Mouse (Mus musculus) kidney, adult 18-20 months (tissue): ENCODE measurements at regions not wholly inside any gene's neighbourhood (a gene's known extent, or its start where the extent isn't known, plus 50 kb on each side); places are given as distances from the start of the nearest gene placed in this dataset.
"Not testable (repeated sequence)": the region's sequence is repeated elsewhere in the genome, so short reads cannot be mapped to it uniquely, and the experiment has no call there.

Experiments
- DNase-seq: peaks from one replicate; pipeline ENCODE4 v3.0.0; 2021

DNA sequence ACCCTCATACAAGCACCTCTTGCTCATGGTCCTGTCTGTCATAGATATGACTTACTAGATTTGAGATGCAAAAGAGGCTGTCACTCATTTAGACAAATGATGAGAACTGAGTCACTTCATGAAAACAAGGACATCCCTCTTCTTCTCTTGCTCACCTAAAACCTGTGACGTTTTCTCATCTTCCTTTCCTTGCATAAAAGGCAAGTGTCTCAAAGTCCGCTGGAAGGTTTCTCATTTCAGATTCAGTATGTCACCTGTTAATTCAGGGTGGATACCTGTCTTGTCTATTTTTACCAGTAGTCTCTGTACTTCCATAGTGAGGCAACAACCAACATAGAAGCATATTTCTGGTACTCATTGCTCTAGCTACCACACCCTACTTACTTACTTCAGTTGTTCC lies 325.6 kb downstream of the Car8 start:
- DNase-seq = no peak

- DNase-seq = no peak
Observed at GRCm38 (mm10) chr4:7912675-7913074, 326.2 kb downstream of the Car8 start.

DNA sequence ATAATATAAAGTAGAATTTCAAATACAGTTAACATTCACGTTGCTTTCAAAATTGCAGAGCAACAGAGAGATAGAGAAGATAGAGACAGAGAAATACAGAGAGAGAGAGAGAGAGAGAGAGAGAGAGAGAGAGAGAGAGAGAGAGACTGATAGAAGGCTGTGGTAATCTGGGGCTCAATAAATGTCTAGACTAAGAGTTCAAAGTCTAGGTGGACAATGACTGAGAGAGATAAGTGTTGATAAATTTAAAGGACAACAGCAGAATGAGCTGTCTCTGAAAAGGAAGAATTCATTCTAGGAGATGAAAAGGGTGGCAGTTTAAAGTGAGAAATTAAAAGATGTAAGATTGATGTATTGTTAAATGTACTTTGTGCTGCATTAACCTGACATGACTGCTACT lies 335.7 kb downstream of the Car8 start:
- DNase-seq = no peak

GRCm38 (mm10) chr4:7894914-7895313 lies 343.9 kb downstream of the Car8 start:
- no peak for DNase-seq

DNA sequence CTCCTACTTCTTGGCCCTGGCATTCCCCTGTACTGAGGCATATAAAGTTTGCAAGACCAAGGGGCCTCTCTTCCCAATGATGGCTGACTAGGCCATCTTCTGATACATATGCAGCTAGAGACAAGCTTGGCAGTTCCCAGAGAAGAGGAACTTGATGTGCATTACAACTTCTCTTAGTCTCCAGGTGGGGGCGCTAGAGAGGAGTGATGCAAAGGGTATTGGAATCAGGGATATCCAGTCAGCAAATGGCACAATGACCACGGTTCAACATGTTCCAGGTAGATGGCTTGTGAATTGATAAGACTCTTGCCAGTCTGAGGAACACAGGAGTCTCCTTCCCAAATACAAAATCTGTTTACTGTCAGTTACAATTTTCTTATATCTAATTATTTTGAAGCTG lies 347.7 kb downstream of the Car8 start:
- no peak for DNase-seq

DNA sequence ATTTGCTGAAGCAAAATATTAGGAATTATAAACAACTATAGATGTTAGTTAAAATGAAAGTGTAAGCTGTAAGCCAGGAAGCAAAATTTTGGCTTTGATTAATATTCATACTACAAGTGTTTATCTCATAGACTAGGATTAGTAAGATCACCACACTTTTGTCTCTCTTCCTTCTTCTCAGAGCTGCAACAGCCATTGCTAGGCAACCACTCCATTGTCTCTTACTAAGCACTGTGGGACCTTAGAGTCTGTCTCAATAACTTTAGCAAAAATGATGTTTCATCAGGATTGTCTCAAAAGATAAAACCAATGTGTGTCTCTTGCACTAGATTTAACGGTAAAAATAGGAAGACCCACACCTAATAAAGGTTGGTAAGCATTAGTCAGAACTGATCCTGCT lies 384.3 kb downstream of the Car8 start:
- no peak for DNase-seq

GRCm38 (mm10) chr4:7853121-7853782 lies 385.6 kb downstream of the Car8 start:
- DNase-seq = no peak

DNA sequence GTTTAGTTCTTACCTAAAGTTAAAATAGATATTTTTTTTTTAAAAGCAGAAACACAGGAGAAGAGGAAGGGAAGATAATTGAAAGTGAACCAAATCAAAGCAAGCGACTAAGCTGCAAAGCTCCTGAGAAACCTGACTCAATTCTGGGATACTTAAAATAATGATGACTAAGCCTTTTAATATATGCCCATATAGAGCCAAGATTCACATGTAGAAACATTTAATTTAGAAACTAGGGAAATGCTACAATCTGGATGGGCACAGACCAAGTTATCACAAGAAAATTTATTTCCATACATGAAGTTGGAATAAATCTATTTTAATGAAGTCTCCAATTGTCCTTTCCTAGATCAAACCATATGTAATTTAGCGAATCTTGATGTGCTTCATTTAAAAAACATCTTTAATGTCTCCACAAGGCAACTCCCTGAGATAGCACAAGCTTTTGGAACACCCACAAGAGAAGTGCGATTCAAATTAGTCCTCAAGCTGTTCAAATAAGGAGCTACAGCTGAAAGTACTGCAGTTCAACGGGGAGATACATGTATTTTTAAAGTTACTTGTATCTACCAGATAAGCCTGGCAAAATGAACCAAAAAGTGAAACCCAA lies 386.7 kb downstream of the Car8 start:
- DNase-seq = no peak

DNA sequence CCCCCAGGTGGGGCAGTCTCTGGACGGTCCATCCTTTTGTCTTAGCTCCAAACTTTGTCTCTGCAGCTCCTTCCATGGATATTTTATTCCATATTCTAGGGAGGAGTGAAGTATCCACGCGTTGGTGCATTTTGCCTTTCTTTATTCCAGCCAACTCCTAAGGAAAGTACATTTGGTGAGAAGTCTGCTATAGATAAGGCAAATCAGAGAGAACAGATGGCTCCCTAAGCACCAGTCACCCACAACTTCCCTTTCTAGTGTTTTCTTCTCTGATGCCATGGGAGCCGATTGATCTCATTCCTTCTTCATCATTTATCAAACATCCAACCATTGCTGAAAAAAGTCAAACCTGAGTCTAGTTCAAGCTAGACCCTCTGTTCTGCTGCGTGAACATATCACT lies 391.4 kb downstream of the Car8 start:
- no peak for DNase-seq

DNA sequence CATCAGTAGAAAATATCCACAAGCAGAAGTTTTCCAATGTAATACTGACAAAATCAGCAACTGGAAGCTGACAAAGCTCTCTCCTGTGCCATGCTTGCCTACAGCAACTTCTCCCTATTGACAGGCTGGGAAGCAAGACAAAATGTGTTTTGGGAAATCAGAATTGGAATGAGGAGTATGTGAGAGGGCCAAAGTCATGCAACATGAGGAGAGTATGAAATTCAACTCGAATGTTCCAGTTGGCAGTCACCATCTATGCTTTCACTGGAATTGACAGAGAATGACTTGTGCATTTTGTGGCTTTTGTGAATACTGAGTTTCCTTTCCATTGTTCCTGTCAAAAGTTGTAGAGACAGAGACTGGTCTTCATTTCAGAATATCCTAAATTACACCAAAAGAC lies 409.7 kb downstream of the Car8 start:
- DNase-seq = no peak

DNA sequence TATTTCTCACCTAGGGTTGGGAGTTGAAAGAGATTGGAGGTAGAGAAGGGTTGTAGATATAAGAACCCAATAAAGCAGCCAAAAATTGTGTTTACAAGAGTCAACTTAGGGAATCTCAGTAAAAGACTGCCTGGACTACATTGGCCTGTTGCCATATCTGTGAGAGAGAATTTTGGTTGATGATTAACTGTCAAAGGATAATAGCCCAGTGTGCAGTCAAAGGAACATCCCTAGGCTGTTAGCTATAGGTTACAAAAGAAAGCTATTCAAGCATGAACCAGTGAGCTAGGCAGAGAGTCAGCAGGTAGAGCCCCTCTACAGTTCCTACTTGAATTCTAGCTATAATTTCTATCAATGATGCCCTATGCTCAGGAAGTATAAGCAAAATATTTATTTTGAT lies 419.0 kb downstream of the Car8 start:
- DNase-seq = no peak

DNA sequence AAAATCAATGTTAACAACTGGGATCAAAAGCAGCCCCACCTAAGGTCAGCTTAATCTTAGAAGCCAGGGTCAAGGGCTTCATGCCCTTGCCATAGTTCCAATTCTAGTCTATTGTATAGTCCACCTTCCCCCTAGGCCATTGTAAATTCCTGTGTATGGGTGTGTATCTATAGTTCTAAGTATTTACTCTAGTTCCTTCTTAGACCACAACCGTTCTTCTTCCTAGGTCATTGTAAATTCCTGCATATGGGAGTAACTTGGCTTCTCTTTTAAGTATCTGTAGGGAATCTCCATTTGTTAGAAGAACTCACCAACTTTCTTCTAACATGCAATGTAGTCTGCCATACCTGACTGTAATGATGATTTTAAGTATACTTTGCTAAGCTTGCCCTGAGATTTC lies 461.1 kb downstream of the Car8 start:
- not testable (repeated sequence) for DNase-seq

DNA sequence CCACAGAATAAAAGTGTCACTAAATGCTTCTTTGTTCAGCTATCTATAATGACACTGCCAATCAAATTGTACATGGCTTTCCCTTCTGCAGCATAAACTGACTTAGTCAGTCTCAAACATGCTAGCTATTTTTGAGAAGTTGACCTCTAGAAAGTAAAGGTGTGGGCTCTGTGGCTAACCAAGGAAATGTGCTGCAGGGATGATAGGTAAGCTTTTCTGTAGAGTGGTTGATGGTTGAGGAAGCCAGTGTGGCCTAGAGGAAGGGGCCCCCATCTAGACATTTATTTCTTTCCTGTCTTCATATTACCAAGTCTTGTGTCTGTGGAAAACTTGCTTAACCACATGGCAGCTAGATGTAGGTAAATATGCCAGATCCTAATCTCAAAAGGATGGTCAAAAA lies 483.4 kb downstream of the Car8 start:
- DNase-seq = no peak

- DNase-seq = no peak
Observed at GRCm38 (mm10) chr4:7753931-7754330, 484.9 kb downstream of the Car8 start.

GRCm38 (mm10) chr4:7751208-7751607 lies 487.6 kb downstream of the Car8 start:
- DNase-seq = no peak

- no peak for DNase-seq
Observed at GRCm38 (mm10) chr4:7722893-7723292, 515.9 kb downstream of the Car8 start.

- DNase-seq = no peak
Observed at GRCm38 (mm10) chr4:7688516-7688915, 550.3 kb downstream of the Car8 start.

DNA sequence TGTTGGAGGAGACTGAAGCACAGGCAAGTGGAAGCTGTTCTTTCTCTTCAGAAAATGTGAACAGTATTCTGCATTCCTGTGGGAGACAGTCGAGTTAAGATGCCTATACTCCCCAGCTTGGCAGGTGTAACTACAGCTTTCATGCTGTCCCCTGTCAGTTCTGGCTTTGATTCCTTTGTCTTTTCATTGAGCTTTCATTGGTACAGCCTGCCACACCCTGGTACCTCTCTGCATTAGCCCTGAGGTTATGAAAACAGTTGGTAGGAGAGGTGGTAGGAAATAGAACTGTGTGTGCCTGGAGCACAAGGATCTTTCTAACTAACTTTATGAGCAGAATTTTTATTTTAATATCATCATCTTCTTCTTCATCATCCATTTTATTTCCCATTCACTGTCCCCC lies 551.6 kb downstream of the Car8 start:
- DNase-seq = no peak

- no peak for DNase-seq
Observed at GRCm38 (mm10) chr4:7670795-7671105, 568.1 kb downstream of the Car8 start.

GRCm38 (mm10) chr4:7669992-7670794 lies 568.6 kb downstream of the Car8 start:
- DNase-seq = no peak

DNA sequence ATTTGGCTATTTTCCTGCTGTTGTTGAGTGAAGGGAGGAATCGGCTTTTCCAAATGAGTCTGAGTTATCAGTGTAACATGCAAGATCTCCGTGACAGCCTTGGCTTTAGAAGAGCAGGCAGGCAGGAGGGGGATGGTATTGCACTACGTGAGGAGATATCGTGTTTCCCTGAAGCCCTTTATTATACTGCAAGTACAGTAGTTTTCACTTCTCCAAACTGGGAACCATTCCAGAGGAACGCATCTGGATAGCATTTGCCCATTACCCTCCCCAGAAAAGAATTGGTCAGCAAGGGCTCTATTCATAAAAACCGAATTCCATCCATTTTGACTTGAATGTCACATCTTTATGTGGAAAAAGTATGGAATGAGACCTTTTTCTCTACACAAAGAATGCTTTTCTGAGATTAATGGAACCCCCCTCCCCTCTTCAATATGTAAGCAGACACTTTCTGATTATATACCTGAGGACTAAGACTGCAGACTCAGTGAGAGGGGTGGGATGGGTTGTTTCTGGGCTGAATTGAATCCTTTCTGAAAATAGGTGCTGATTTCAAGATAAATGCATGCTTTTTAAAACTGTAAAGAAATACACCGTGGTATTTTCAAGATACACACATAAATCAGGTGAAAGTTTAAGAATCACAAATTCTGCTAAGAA lies 571.8 kb downstream of the Car8 start:
- no peak for DNase-seq

DNA sequence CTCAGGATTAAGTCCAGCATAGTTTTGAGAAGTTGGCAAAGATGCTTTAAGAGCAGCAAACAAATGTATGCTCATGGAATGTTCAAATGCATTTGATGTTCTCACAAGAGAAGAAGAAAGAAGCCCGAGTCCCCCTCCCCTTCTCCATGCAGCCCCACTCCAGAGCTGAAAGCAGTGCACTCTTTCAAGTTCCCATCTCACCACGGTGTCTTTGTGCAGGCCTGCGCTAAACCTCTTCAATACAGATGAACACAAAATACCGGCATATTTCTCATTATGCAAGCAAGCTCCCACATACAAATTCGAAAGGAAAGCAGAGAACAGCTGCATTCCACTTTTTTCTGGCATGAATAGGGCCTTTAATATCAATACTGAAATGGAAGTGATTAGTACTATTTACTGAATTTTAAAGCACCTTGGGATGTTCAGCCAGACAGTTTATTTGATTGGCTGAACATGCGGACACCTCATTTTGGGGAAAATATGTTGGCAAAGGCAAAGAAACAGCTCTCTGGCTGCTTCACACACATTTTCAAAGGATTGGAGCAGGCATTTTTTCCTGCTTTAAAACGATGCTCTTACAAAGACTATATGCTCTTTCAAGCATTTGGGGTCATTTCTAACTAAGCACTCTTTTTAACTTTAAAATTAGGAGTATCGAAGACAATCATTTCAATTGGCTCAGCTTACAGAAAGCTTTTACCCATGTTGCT lies 595.8 kb downstream of the Car8 start:
- no peak for DNase-seq

- no peak for DNase-seq
Observed at GRCm38 (mm10) chr4:7597671-7598390, 641.0 kb downstream of the Car8 start.
